Mouse (Mus musculus) erythroblast, embryonic 14.5 days (primary cell): ENCODE measurements around the gene G530012D18Rik.
"Not testable (repeated sequence)": the region's sequence is repeated elsewhere in the genome, so short reads cannot be mapped to it uniquely, and the experiment has no call there.

Experiments used
- GATA1 ChIP-seq: IDR thresholded peaks from 2 replicates; pipeline ENCODE4 v1.6.1; 2012; ENCODE audit warnings: low read length, inconsistent platforms, mixed read lengths
- TAL1 ChIP-seq: IDR thresholded peaks from 3 replicates; pipeline ENCODE4 v1.6.1; 2012; ENCODE audit warnings: low read length, inconsistent platforms, mixed read lengths

GRCm38 (mm10) chr1:85615096-85615495 is 39.6 kb downstream of the G530012D18Rik start:
- TF ChIP-seq TAL1, GATA1: not testable (repeated sequence)
